Mouse (Mus musculus) lung, adult 2 months (tissue): Measurements from ENCODE around the gene Gfer. TPM values are rescaled to one million over a fixed set of nuclear protein-coding genes. Genes with fewer than 3 reads are reported as not detected.

Experiments used
- DNase-seq: peaks from one replicate; pipeline ENCODE4 v3.0.0; 2022
- H3K4me1 ChIP-seq: fragments of 200-500 bp; 2 replicates; pipeline ENCODE4 v1.6.1; 2011; ENCODE audit warnings: low read length; ENCODE audit not compliant: control insufficient read depth, insufficient read depth
- H3K4me3 ChIP-seq: fragments of 200-500 bp; replicated peaks from 2 replicates; pipeline ENCODE3; 2011; ENCODE audit warnings: low read depth, mild to moderate bottlenecking, control low read depth, low read length; ENCODE audit errors: extremely low read depth
- CTCF ChIP-seq: fragments of 200-500 bp; IDR thresholded peaks from 2 replicates; pipeline ENCODE4 v1.5.1; 2011; ENCODE audit warnings: mild to moderate bottlenecking, low read length, control low read depth; ENCODE audit not compliant: insufficient read depth
- POLR2A ChIP-seq: fragments of 200-500 bp; IDR thresholded peaks from 2 replicates; pipeline ENCODE4 v1.6.1; 2011; ENCODE audit warnings: low read depth, mild to moderate bottlenecking, control low read depth, low read length, borderline replicate concordance; ENCODE audit errors: extremely low read depth
- WGBS: fragments of 180-500 bp; shearing (Covaris S2); methylation state at CpG from one replicate; pipeline ENCODE4 v1.1.7; 2018; 5-methylcytosine and 5-hydroxymethylcytosine counted together
- polyA plus RNA-seq: library from polyadenylated mRNA; depleted of rRNA; stranded (reverse); fragments of >200 nt; gene quantifications from 2 replicates; pipeline ENCODE4 v1.2.3, GENCODE M21; 2012

Gene Gfer
- polyA plus RNA-seq, 1 experiment = 13.7 TPM

DNA sequence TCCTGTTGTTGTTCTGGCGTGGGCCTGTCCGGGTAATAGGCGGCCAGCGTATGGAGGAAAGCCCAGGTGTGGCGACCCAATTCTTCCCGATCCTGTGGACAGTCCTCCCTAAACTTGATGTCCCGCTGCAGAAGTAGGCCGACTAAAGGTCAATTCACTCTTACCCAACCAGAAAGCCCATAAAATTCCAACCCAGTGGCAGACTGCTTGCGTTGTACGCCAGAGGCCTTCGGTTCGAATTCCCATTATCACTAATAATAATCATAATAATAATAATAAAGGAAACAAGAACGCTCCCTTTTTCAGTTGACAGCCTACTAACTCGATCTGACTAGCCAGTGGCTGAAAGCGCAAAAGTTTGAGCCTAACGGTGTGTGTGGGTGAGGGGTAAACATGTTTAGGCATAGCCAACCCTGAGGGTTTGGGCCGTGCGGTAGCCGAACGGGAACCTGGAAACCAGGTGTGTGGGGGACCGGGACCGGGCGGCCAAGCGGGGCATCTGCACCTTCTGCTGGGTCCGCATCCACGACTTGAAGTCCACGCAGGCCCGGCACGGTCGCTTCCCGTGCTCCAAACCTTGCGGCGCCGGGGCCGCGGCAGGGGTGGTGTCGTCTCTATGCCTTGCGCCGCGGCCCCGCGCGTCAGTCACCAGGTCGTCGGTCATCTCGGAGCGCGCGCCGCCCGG lies 488 bp downstream of the Gfer start:
- no peak for DNase-seq
- H3K4me1 ChIP-seq = peaks cover 2% of the 10 kb centered on the region
- 11% methylated on average over 51 of the region's 51 CpGs for WGBS
- H3K4me3 ChIP-seq = peak overlapping the region; percentile 64
- TF ChIP-seq CTCF (no peak), POLR2A (no peak)

DNA sequence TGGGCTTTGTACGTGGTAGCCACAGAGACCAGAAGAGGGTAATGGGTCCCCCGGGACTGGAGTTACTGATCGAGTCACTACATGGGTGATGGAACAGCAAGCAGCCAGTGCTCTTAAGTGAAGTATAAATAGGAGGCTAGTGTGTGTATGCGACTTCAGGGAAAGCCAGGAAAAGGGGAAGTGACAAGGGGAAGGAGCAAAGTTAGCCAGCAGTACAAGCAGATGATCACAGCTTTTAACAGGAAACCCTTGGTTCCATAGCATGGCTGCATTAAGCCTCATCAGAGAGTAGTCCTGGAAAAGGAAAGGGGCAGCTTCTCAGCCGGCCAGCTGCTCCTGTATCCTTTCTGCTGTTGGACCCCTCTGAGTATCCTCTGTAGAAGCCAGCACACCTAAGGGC lies 3.6 kb downstream of the Gfer start:
- Histone ChIP-seq H3K4me3 (no peak overlapping the region), H3K4me1 (peaks cover 4% of the 10 kb centered on the region)
- TF ChIP-seq CTCF (no peak), POLR2A (no peak)
- 70% methylated on average over 5 of the region's 5 CpGs for WGBS
- DNase-seq = no peak

DNA sequence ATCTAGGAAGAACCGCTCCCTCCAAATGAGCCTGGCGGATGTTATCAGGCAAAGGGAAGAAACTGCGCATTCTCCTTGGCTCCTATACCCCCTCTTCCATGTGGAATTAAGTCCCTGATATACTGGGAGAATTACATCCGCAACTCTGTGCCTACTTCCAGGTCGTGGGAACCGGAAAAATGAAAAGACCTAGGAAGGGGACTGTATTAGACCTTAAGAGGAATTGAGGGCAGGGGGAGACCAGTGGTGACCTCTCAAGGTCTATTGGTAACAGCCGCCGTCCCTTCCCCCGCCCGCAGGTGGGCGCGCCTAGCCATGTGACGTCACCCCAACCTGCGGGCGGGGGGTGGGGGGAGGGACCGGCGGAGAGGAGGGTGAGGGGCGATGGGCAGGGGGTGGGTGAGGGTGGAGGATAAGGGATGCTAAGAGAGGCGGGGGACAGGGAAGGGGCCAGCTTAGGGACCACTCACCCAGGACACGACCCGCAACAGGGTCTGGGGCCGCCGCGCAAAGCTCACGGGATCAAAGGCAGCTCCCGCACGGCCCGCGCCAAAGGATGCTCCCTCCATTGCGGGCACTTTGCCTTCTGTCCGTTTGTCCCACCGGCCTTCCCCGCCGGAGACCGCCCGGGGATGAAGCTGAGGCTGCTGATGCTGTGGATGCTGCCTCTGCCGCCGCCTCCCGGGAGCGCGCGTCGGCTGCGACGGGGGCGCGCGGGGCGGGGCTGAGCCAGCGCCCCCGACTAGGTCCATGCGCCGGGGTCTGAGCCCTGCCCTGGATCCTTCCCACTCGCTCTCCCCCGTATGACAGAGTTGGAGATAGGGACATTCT lies 6.5 kb downstream of the Gfer start, which contains the start of gene Syngr3:
Gene Syngr3, minus strand, starts transcription at position 705 of the 831 bp plus-strand sequence.
- WGBS = 1% methylated on average over 54 of the region's 55 CpGs
- H3K4me3 ChIP-seq = no peak within 1 kb of the TSS
- H3K4me1 ChIP-seq = peaks cover 4% of the 10 kb centered on the region; the same call in 1 of the 2 replicates
- no peak for TF ChIP-seq CTCF
- no peak for TF ChIP-seq POLR2A
- no peak for DNase-seq

DNA sequence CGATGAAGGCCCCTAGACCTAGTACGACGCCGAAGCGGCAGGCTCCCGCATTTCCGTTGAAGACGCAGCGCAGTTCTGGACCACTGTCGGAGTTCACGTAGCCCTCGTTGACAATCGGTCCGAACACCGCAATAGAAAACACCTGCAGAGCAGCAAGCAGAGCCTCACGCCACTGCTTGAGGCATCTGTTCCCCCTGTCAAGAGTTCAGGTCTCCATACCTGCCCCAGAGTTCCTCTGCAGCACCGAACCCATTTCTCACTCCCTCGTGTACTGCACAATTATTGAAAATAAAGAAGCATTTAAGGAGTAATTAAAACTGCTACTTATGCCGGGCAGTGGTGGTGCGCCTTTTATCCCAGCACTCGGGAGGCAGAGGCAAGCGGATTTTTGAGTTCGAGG lies 8.4 kb downstream of the Gfer start:
- Histone ChIP-seq H3K4me1 (peaks cover 4% of the 10 kb centered on the region; the same call in 1 of the 2 replicates), H3K4me3 (peak overlapping the region; percentile 31)
- WGBS = 21% methylated on average over 23 of the region's 23 CpGs
- TF ChIP-seq CTCF = no peak
- no peak for TF ChIP-seq POLR2A
- DNase-seq = no peak

DNA sequence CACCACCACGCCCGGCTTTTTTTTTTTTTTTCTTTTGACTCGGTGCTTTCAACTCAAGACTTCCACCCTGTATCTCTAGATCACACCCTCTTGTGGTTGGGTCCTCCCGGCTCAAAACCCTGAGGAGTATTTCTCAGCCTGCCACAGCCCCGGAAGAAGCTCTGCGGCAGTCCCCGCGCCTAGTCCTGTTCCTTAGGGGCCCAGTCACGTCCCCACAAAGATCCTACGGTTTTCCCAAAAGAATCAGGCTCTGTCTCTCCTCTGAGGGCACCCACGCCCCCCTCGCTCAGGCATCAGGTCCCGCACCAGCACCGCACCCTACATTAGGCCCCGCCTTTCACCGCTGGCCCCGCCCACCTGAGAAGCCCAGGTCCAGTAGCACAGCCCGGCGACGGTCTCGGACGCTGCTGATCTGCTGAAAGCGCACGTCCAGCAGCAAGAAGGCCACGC lies 8.8 kb downstream of the Gfer start:
- DNase-seq = peak; percentile 67
- Histone ChIP-seq H3K4me1 (peaks cover 4% of the 10 kb centered on the region; the same call in 1 of the 2 replicates), H3K4me3 (peak overlapping the region; percentile 31)
- whole genome bisulfite sequencing = 2% methylated on average over 25 of the region's 25 CpGs
- TF ChIP-seq CTCF (no peak), POLR2A (no peak)

DNA sequence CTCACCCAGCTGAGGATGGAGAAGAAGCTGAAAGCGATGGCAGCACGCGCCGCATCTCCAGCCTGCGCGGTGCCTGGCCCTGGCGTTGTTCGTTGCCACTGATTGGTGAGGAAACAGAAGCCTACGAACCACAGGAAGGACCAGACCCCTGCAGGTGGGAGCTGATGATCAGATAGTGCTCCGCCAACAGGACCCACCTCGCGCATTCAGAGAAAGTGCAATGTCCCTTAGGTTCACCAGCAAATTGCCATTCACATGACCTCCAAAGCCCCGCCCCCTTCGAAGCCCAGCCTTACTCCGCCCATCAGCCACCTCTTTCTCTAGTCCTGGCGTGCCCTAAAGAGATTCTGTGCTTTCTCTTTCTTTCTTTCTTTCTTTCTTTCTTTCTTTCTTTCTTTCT lies 9.4 kb downstream of the Gfer start:
- peaks cover 4% of the 10 kb centered on the region; the same call in 1 of the 2 replicates for H3K4me1 ChIP-seq
- no peak overlapping the region for H3K4me3 ChIP-seq
- no peak for DNase-seq
- WGBS = 36% methylated on average over 16 of the region's 16 CpGs
- TF ChIP-seq CTCF (no peak), POLR2A (no peak)

DNA sequence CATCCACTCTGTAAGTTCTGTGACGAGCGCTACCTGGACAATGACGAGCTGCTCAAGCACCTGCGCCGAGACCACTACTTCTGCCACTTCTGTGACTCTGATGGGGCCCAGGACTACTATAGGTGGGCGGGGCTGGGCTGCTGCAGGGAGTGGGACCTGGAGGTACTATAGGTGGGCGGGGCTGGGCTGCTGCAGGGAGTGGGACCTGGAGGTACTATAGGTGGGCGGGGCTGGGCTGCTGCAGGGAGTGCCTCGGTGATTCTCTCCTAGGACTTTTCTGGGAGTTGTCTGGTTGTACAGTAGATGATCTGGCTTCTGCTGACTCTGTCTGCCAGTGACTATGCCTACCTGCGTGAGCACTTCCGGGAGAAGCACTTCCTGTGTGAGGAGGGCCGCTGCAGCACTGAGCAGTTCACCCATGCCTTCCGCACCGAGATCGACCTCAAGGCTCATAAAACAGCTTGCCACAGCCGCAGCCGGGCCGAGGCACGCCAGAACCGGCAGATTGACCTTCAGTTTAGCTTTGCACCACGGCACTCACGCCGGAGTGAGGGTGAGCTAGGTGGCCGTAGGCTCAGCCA lies 18.4 kb downstream of the Gfer start:
- 0 out of 2 replicates have a peak, but pooled peaks cover 5% of the 10 kb centered on the region for H3K4me1 ChIP-seq
- DNase-seq = no peak
- H3K4me3 ChIP-seq = no peak overlapping the region
- TF ChIP-seq CTCF = no peak
- no peak for TF ChIP-seq POLR2A
- 92% methylated on average over 24 of the region's 24 CpGs for WGBS

DNA sequence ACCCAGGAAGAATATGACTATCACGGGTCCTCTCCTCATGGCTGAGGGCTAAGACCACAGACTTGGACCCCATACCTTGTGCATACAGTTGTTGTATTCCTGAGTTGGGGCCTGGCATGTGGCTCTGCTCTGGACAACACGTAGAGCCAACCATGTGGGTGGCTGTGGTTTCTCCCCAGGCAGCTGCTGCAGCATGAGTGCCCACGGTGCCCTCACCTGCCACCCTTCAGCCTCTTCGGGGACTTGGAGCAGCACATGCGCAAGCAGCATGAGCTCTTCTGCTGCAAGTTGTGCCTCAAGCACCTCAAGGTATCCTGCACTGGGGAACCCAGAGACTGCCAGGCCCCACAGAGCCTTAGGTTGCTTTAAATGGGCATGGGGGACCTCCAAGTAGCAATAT lies 19.1 kb downstream of the Gfer start:
- Histone ChIP-seq H3K4me1 (peaks cover 7% of the 10 kb centered on the region; the same call in 1 of the 2 replicates), H3K4me3 (no peak overlapping the region)
- DNase-seq = no peak
- WGBS = 91% methylated on average over 5 of the region's 5 CpGs
- TF ChIP-seq POLR2A = no peak
- TF ChIP-seq CTCF = no peak

DNA sequence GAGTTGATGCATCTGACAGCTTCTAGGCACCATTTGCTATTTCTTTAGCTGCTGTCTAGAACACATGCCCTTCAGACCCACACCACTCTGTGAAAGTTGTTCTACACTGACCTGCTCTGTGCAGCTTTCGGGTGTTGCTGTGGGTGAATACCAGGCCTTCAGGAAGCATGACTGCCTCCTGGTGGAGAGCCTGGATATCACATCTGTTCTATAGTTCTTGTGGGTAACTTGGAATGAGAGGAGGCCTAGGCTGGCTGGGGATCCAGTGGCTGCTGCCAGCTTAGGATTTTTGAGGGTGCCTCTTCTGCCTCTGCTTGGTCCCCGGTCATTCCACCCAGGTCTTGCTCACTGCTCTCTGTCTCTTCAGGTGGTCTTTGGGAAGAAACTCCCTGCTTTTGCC lies 19.8 kb downstream of the Gfer start:
- Histone ChIP-seq H3K4me3 (no peak overlapping the region), H3K4me1 (peaks cover 7% of the 10 kb centered on the region; the same call in 1 of the 2 replicates)
- TF ChIP-seq POLR2A = no peak
- TF ChIP-seq CTCF = peak; percentile 81
- peak; percentile 67 for DNase-seq
- 52% methylated on average over 2 of the region's 2 CpGs for WGBS
